Mouse (Mus musculus) kidney, embryonic 16.5 days (tissue): ENCODE measurements around the gene Krtap9-1. TPM values are rescaled to one million over a fixed set of nuclear protein-coding genes. Genes with fewer than 3 reads are reported as not detected.
"Not testable (repeated sequence)": the region's sequence is repeated elsewhere in the genome, so short reads cannot be mapped to it uniquely, and the experiment has no call there.

Experiments
- ATAC-seq: fragments of 200-750 bp; cut with Nextera tagmentation; 2 replicates; pipeline ENCODE4 v1.8.0; 2017; ENCODE audit warnings: moderate TSS enrichment; ENCODE audit not compliant: low FRiP score, low TSS enrichment
- H3K27ac ChIP-seq: fragments of 300-500 bp; sonication (generic); 2 replicates; pipeline ENCODE4 v1.5.1; 2014; ENCODE audit warnings: low read length
- H3K27me3 ChIP-seq: fragments of 300-500 bp; sonication (generic); 2 replicates; pipeline ENCODE4 v1.6.1; 2014; ENCODE audit warnings: low read length, control low read depth, mixed read lengths; ENCODE audit not compliant: insufficient read depth
- H3K36me3 ChIP-seq: fragments of 300-500 bp; sonication (generic); 2 replicates; pipeline ENCODE4 v1.6.1; 2014; ENCODE audit warnings: low read length, control low read depth, mixed read lengths; ENCODE audit not compliant: insufficient read depth
- H3K4me1 ChIP-seq: fragments of 300-500 bp; sonication (generic); 2 replicates; pipeline ENCODE4 v1.6.1; 2014; ENCODE audit warnings: low read length, control low read depth, mixed read lengths; ENCODE audit not compliant: insufficient read depth
- H3K4me2 ChIP-seq: fragments of 300-500 bp; sonication (generic); replicated peaks from 2 replicates; pipeline ENCODE4 v1.6.1; 2014; ENCODE audit warnings: low read depth, low read length
- H3K4me3 ChIP-seq: fragments of 300-500 bp; sonication (generic); 2 replicates; pipeline ENCODE4 v1.5.1; 2014; ENCODE audit warnings: mild to moderate bottlenecking, low read length
- H3K9ac ChIP-seq: fragments of 300-500 bp; sonication (generic); replicated peaks from 2 replicates; pipeline ENCODE4 v1.6.1; 2014; ENCODE audit warnings: low read length
- H3K9me3 ChIP-seq: fragments of 300-500 bp; sonication (generic); 2 replicates; pipeline ENCODE4 v1.6.1; 2016; ENCODE audit warnings: low read length, control low read depth
- WGBS: fragments of 180-500 bp; shearing (Covaris S2); extraction: QIAGEN DNeasy Blood & Tissue Kit; methylation state at CpG from one replicate; pipeline ENCODE4 v1.1.7; 2014; 5-methylcytosine and 5-hydroxymethylcytosine counted together
- polyA plus RNA-seq: library from polyadenylated mRNA; unstranded; fragments of >200 nt; fragmentation: Nextera tagmentation; extraction: Ambion mirVana; gene quantifications from 2 replicates; pipeline ENCODE4 v1.2.1, GENCODE M21; 2015

The Krtap9-1 gene
- not detected in 2 replicates for polyA plus RNA-seq

DNA sequence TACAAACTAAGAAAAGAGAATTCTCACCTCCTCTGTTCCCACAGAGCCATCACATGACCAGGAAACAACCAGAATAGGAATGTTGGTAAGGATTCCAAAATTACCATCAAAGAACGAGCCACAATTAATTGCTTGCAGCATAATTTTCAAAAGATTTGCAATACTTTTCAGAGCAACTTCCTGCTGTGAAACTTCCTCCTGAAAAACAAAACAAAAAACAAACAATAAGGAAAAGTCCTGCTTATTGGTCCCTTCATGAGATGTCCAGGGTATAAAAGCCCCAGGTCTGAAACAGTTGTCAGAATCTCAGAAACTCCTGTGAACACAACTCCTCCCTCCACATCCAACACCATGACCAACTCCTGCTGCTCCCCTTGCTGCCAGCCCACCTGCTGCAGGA is at the start of gene Krtap9-1:
Gene Krtap9-1, plus strand, starts transcription at position 301 of the 400 bp plus-strand sequence.
- not testable (repeated sequence) for H3K9ac ChIP-seq, H3K27ac ChIP-seq, H3K9me3 ChIP-seq, H3K4me3 ChIP-seq, ATAC-seq, H3K36me3 ChIP-seq, H3K4me1 ChIP-seq, H3K4me2 ChIP-seq, H3K27me3 ChIP-seq
- 74% methylated on average over 1 of the region's 1 CpGs for WGBS

DNA sequence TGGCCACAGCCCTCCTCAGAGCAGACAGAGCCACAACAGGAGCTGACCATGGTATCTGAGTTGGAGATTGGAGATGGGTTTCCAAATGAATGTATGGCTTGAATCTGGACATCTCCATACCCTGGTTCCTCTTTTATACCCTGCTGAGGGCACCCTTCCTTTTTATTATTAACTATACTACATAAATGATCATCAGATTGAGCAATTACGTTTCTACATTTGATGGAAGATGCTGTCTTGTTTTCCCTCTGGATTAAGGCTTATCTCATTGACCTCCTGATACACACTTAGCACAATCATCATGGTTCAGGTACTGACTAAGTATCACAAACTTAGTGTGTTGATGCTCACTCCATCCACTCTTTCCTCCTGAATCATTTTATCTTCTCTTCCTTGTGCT is 35.2 kb upstream of the Krtap9-1 start, which contains the start of gene 2300003K06Rik:
Gene 2300003K06Rik, minus strand, starts transcription at position 101 of the 400 bp plus-strand sequence.
- H3K9ac ChIP-seq = no peak within 1 kb of the TSS
- no peak within 1 kb of the TSS for H3K4me3 ChIP-seq
- H3K4me1 ChIP-seq = no peaks in the 10 kb centered on the region
- H3K36me3 ChIP-seq = no peaks in the 10 kb centered on the region
- 86% methylated on average over 1 of the region's 1 CpGs for WGBS
- no peak within 1 kb of the TSS for H3K27ac ChIP-seq
- no peak for ATAC-seq
- no peaks in the 10 kb centered on the region for H3K9me3 ChIP-seq
- no peaks in the 10 kb centered on the region for H3K27me3 ChIP-seq
- H3K4me2 ChIP-seq = no peak within 1 kb of the TSS

DNA sequence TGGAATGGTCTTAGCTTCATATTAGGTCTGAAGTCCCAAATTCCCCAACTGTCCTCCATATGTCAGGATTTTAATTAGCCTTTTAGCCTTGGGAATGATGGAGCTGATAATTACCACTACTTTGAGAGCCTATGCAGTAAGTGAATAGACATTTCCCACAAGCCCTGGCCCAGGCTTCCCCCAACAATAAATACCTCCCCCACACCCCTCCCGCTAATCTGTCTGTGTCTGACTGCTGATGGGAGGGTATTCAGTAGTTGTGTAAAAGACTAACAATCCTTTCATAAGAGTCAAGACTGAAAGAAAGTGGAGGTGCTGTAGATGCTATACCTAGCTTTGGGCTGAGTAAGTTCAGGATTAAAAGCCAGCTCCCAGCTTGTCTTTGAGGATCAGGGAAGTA is 31.0 kb upstream of the Krtap9-1 start:
- no peak overlapping the region for H3K27ac ChIP-seq
- H3K36me3 ChIP-seq = no peaks in the 10 kb centered on the region
- H3K4me3 ChIP-seq = no peak overlapping the region
- WGBS = 21% methylated on average over 1 of the region's 1 CpGs
- H3K4me1 ChIP-seq = no peaks in the 10 kb centered on the region
- no peaks in the 10 kb centered on the region for H3K9me3 ChIP-seq
- no peak for ATAC-seq
- no peak overlapping the region for H3K4me2 ChIP-seq
- H3K9ac ChIP-seq = no peak overlapping the region
- no peaks in the 10 kb centered on the region for H3K27me3 ChIP-seq

DNA sequence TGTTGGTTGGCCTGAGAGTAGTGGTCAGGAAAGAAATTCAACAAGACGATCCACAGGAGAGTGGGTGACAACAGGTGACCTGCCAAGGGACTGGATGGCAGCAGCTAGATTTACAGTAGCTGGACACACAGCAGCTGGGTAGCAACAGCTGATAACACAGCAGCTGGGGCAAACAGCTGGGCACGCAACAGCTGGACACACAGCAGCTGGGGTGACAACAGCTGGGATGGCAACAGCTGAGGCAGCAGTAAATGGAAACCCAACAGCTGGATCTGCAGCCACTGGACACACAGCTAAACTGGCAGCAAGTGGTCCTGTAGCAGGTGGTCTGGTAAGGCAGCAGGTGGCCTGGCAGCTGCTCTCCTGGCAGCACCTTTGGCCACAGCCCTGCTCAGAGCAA is 26.4 kb upstream of the Krtap9-1 start:
- Histone ChIP-seq H3K27ac (no peak overlapping the region), H3K36me3 (no peaks in the 10 kb centered on the region), H3K4me3 (no peak overlapping the region), H3K4me2 (no peak overlapping the region), H3K4me1 (no peaks in the 10 kb centered on the region), H3K9me3 (no peaks in the 10 kb centered on the region), H3K27me3 (no peaks in the 10 kb centered on the region), H3K9ac (no peak overlapping the region)
- 75% methylated on average over 2 of the region's 2 CpGs for WGBS
- no peak for ATAC-seq

DNA sequence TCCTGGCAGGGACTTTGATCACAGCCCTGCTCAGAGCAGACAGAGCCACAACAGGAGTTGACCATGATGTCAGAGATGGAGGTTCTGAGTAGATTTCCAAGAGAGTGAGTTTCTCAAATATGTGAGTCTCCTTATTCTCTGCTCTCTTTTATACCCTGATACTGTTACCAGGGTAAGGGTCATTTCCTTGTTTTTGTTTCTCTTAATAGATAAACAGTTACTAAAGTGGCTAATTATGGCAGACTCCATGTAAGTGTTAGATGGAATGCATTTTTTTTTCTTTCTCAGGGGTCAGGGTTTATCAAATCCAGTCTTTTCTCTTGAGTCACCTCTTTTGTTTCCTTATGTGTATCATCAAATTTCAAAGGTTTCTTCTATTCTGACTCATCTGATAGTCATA is 21.7 kb upstream of the Krtap9-1 start, which contains the start of gene Krtap4-16:
Gene Krtap4-16, minus strand, starts transcription at position 101 of the 400 bp plus-strand sequence.
- Histone ChIP-seq H3K27ac (no peak within 1 kb of the TSS), H3K4me3 (no peak within 1 kb of the TSS), H3K36me3 (no peaks in the 10 kb centered on the region), H3K27me3 (no peaks in the 10 kb centered on the region), H3K9me3 (no peaks in the 10 kb centered on the region), H3K4me1 (no peaks in the 10 kb centered on the region), H3K4me2 (no peak within 1 kb of the TSS), H3K9ac (no peak within 1 kb of the TSS)
- ATAC-seq = no peak

DNA sequence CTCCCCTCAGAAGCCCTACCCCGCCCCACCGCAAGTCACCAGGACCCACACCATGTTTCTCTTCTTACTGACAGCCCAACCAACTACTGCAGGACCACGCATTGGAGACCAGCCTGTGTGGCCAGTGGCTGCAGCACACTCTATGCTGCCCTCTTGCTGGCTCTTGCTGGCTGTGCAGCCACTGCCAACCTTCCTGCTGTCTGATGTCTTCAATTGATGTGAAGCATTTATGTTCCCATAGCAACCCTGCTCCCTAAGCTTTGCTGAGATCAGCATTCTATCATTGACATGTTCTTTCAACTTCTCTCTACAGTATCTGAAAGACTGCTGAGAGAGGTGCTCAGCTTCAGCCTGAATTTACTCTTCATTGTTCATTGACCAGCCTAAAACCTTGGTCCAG is 19.1 kb upstream of the Krtap9-1 start:
- Histone ChIP-seq H3K4me3 (no peak overlapping the region), H3K27ac (no peak overlapping the region), H3K4me1 (no peaks in the 10 kb centered on the region), H3K4me2 (no peak overlapping the region), H3K9me3 (no peaks in the 10 kb centered on the region), H3K36me3 (no peaks in the 10 kb centered on the region), H3K27me3 (no peaks in the 10 kb centered on the region), H3K9ac (no peak overlapping the region)
- no peak for ATAC-seq
- 51% methylated on average over 3 of the region's 3 CpGs for WGBS

DNA sequence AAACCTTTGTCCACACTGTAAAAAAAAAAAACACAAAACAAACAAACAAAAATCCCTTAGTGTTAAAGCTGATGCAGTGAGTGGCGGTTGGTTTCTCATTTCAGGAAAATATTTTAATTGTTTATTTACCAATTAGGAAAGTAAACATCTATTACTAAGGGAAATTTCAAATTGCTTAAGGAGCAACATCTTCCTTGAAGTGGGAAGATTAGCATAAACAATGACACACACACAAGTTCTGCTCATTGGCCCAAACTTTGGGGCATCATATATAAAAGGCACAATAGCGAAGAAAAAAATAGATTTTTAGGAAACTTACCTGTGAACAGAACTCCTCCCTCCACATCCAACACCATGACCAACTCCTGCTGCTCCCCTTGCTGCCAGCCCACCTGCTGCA is 15.6 kb upstream of the Krtap9-1 start, which contains the start of gene Gm11568:
Gene Gm11568, plus strand, starts transcription at position 301 of the 400 bp plus-strand sequence.
- Histone ChIP-seq H3K27me3 (no peaks in the 10 kb centered on the region), H3K4me3 (no peak within 1 kb of the TSS), H3K27ac (no peak within 1 kb of the TSS), H3K4me2 (no peak within 1 kb of the TSS), H3K9me3 (no peaks in the 10 kb centered on the region), H3K36me3 (no peaks in the 10 kb centered on the region), H3K9ac (no peak within 1 kb of the TSS), H3K4me1 (no peaks in the 10 kb centered on the region)
- 79% methylated on average over 2 of the region's 2 CpGs for WGBS
- no peak for ATAC-seq

DNA sequence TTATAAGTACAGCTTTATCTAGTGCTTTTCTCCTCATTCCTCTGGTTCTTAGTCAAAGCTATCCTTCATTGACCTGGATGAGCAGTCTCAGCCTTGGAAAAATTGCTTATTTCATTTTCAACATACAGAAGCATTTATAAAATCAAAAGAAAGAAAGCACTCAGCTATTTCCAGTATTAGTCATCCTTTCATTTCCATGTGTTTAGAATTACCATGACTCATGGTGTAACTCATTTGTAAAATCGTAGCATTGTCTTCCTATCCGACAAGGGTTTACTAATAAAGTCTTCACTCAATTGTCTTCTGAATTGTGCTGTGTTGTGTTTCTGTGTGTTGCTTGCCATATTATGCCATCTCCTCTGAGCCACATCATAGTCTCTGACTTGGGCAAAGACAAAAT is 14.4 kb upstream of the Krtap9-1 start:
- Histone ChIP-seq H3K27me3 (no peaks in the 10 kb centered on the region), H3K9me3 (no peaks in the 10 kb centered on the region), H3K4me1 (no peaks in the 10 kb centered on the region), H3K36me3 (no peaks in the 10 kb centered on the region), H3K4me3 (no peak overlapping the region), H3K9ac (no peak overlapping the region), H3K4me2 (no peak overlapping the region), H3K27ac (no peak overlapping the region)
- no peak for ATAC-seq
- 78% methylated on average over 2 of the region's 2 CpGs for WGBS

DNA sequence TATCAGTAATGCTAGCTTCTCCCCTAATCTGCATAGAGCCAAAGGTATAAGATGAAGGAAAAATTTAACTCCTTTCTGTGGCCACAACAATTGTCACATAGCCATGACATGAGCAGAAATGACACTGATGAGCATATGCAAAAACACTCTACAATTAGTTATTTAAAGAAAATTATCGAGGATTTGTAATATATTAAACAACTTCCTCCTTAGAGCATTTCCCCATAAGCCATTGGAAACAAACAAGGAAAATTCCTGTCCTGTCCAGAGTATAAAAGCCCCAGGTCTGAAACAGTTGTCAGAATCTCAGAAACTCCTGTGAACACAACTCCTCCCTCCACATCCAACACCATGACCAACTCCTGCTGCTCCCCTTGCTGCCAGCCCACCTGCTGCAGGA is 9.0 kb upstream of the Krtap9-1 start, which contains the start of gene Gm11559:
Gene Gm11559, plus strand, starts transcription at position 301 of the 400 bp plus-strand sequence.
- not testable (repeated sequence) for H3K4me1 ChIP-seq, H3K4me3 ChIP-seq, ATAC-seq, H3K9me3 ChIP-seq, H3K4me2 ChIP-seq, H3K36me3 ChIP-seq, H3K9ac ChIP-seq, H3K27me3 ChIP-seq, H3K27ac ChIP-seq
- 79% methylated on average over 1 of the region's 1 CpGs for WGBS

DNA sequence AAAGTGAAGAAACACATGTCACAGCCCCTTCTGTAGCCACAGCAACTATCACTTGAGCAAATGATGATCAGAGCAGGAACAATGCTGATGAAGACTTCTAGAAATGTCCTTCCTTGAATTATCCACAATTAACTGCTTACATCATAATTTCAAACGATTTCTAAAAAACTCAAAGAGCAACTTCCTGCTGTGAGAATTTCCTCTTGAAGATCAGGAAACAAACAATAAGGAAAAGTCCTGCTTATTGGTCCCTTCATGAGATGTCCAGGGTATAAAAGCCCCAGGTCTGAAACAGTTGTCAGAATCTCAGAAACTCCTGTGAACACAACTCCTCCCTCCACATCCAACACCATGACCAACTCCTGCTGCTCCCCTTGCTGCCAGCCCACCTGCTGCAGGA is 5.7 kb downstream of the Krtap9-1 start, which contains the start of gene Gm11567:
Gene Gm11567, plus strand, starts transcription at position 301 of the 400 bp plus-strand sequence.
- H3K27ac ChIP-seq, H3K9ac ChIP-seq, H3K36me3 ChIP-seq, H3K4me3 ChIP-seq, H3K4me1 ChIP-seq, H3K9me3 ChIP-seq, ATAC-seq, H3K4me2 ChIP-seq, H3K27me3 ChIP-seq: not testable (repeated sequence)
- WGBS = 41% methylated on average over 1 of the region's 1 CpGs
